Mouse (Mus musculus) CH12.LX (cell line): ENCODE results near the gene Smdt1.

Source experiments
- IRF4 ChIP-seq: IDR thresholded peaks from 2 replicates; pipeline ENCODE4 v1.6.1; 2014; ENCODE audit warnings: low read depth, mild to moderate bottlenecking, inconsistent platforms, low read length, improper control_type of control experiment
- POLR2A ChIP-seq: IDR thresholded peaks from 2 replicates; pipeline ENCODE4 v1.6.1; 2011; ENCODE audit warnings: low read depth, mild to moderate bottlenecking, improper control_type of control experiment, low read length
- SMC3 ChIP-seq: IDR thresholded peaks from 2 replicates; pipeline ENCODE4 v1.6.1; 2011; ENCODE audit warnings: low read depth, low read length, improper control_type of control experiment

DNA sequence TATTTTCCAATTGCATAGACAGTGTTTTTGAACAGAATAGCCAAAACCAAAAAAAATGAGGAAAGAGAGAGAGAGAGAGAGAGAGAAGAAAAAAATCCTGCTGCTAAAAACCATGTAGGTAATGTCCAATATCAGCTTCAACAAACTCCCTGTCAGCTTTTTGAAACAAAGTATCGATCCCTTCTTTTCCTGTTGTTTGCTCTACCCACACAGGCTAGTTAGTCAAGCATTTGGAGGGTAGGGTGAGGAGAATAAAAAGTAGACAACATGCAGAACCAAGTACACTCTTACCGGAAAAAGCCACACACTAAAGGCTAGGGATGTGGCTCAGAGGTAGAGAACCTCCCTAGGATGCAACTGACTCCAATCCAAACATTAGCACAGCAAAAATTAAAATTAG lies 47.0 kb downstream of the Smdt1 start:
- TF ChIP-seq IRF4 (no peak), POLR2A (no peak), SMC3 (no peak)
